Mouse (Mus musculus) bone marrow, adult 2 months (tissue): ENCODE measurements around the gene Fance.

ENCODE experiments used
- CTCF ChIP-seq: fragments of 200-500 bp; IDR thresholded peaks from 2 replicates; pipeline ENCODE4 v1.5.1; 2011; ENCODE audit warnings: low read length, control low read depth; ENCODE audit not compliant: control insufficient read depth, insufficient read depth
- POLR2A ChIP-seq: fragments of 200-500 bp; IDR thresholded peaks from 2 replicates; pipeline ENCODE4 v1.6.1; 2011; ENCODE audit warnings: low read depth, mild to moderate bottlenecking, control low read depth, low read length, borderline replicate concordance; ENCODE audit not compliant: control insufficient read depth

DNA sequence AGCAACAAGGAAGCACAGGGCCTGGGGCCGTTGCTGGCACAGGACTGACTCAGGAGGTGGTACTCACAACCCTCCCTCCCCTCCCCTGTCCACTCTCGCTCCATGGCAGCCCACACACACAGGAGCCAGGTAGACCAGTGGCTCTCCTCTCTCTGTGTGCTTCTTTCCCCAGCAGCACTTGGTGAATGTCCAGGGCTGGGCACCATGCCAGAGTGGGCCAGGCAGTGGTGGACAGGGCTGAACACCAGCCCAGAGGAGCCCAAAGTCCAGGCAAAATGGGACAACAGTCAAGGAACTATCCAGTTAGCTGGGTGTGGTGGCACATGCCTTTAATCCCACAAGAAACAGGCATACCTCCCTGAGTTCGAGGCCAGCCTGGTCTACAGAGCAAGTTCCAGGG is 23.1 kb upstream of the Fance start:
- no peak for TF ChIP-seq CTCF
- TF ChIP-seq POLR2A: no peak
